Mouse (Mus musculus) CD4-positive helper T cell, adult 2 months (primary cell): Measurements from ENCODE around the gene Ndufs8.
"Not testable (repeated sequence)": the region's sequence is repeated elsewhere in the genome, so short reads cannot be mapped to it uniquely, and the experiment has no call there.

ENCODE experiments used
- DNase-seq: peaks from one replicate; pipeline ENCODE4 v3.0.0-alpha.2; 2012; ENCODE audit warnings: low read depth, missing footprints, low spot score

Gene Ndufs8

GRCm38 (mm10) chr19:3912337-3913204, at the start of gene Ndufs8:
Gene Ndufs8 (minus strand): TSS chr19:3912774.
- DNase-seq = peak; percentile 99

GRCm38 (mm10) chr19:3961805-3962204, 49.2 kb upstream of the Ndufs8 start:
- DNase-seq = not testable (repeated sequence)

- no peak for DNase-seq
Observed at GRCm38 (mm10) chr19:3960211-3960610, 47.6 kb upstream of the Ndufs8 start.

GRCm38 (mm10) chr19:3959030-3959429, 46.5 kb upstream of the Ndufs8 start:
- DNase-seq = no peak

GRCm38 (mm10) chr19:3958470-3958869, 45.9 kb upstream of the Ndufs8 start, which contains the start of gene Aldh3b3:
Gene Aldh3b3 (plus strand): TSS chr19:3958645.
- DNase-seq = no peak

GRCm38 (mm10) chr19:3957296-3958036, 44.9 kb upstream of the Ndufs8 start:
- DNase-seq = not testable (repeated sequence)

- no peak for DNase-seq
Observed at GRCm38 (mm10) chr19:3955804-3956203, 43.2 kb upstream of the Ndufs8 start.

GRCm38 (mm10) chr19:3955033-3955432, 42.5 kb upstream of the Ndufs8 start:
- DNase-seq = no peak

- no peak for DNase-seq
Observed at GRCm38 (mm10) chr19:3952099-3952498, 39.5 kb upstream of the Ndufs8 start.

- no peak for DNase-seq
Observed at GRCm38 (mm10) chr19:3951461-3951860, 38.9 kb upstream of the Ndufs8 start.

- no peak for DNase-seq
Observed at GRCm38 (mm10) chr19:3950331-3950730, 37.8 kb upstream of the Ndufs8 start.

GRCm38 (mm10) chr19:3948546-3948945, 36.0 kb upstream of the Ndufs8 start:
- DNase-seq = no peak

GRCm38 (mm10) chr19:3947813-3948212, 35.2 kb upstream of the Ndufs8 start:
- no peak for DNase-seq

GRCm38 (mm10) chr19:3946715-3947114, 34.1 kb upstream of the Ndufs8 start:
- peak; percentile 62 for DNase-seq

GRCm38 (mm10) chr19:3945872-3946564, 33.4 kb upstream of the Ndufs8 start:
- peak; percentile 67 for DNase-seq

- DNase-seq = peak; percentile 78
Observed at GRCm38 (mm10) chr19:3942986-3943735, 30.6 kb upstream of the Ndufs8 start.

GRCm38 (mm10) chr19:3942315-3942714, 29.7 kb upstream of the Ndufs8 start:
- DNase-seq = no peak

- peak; percentile 67 for DNase-seq
Observed at GRCm38 (mm10) chr19:3935896-3936850, 23.6 kb upstream of the Ndufs8 start.

GRCm38 (mm10) chr19:3935032-3935895, 22.7 kb upstream of the Ndufs8 start, which contains the start of gene Unc93b1:
Gene Unc93b1 (plus strand): TSS chr19:3935186.
- peak; percentile 80 for DNase-seq
